Mouse (Mus musculus): ENCODE measurements around the gene Gprc5c. TPM values are rescaled to one million over a fixed set of nuclear protein-coding genes. Genes with fewer than 3 reads are reported as not detected.

Gprc5c gene
- 1 to 10 TPM; 2.4 to 4.4 TPM for total RNA-seq (2023)

GRCm38 (mm10) chr11:114850452-114851268 lies at the start of gene Gprc5c:
Gene Gprc5c (plus strand): TSS chr11:114851152.

GRCm38 (mm10) chr11:114889991-114890518 lies 39.1 kb downstream of the Gprc5c start, which contains the start of gene Cd300a:
Gene Cd300a (plus strand): TSS chr11:114890041.

Other genes with a start within 250 kb of the Gprc5c start
- gene Rpl38, start 182.6 kb upstream of the Gprc5c start, total RNA-seq (2023) = 100 to 1,000 TPM; 669 to 713 TPM
- gene Ttyh2, start 175.7 kb upstream of the Gprc5c start, total RNA-seq (2023) = 1 to 10 TPM in 1 of 2 experiments, under 1 TPM in 1; 0.81 to 1.1 TPM
- not detected for gene Dnaic2, start 123.7 kb upstream of the Gprc5c start, total RNA-seq (2023)
- under 1 TPM; 0.62 to 0.75 TPM for gene Kif19a, start 85.8 kb upstream of the Gprc5c start, total RNA-seq (2023)
- not detected for gene Btbd17, start 55.2 kb upstream of the Gprc5c start, total RNA-seq (2023)
- not detected for gene Gpr142, start 52.2 kb upstream of the Gprc5c start, total RNA-seq (2023)
- 10 to 100 TPM; 51.7 to 56.5 TPM for gene Cd300a, start 38.9 kb downstream of the Gprc5c start, total RNA-seq (2023)
- gene Cd300lb, start 83.2 kb downstream of the Gprc5c start, total RNA-seq (2023) = 100 to 1,000 TPM; 126 to 137 TPM
- gene Cd300c, start 118.0 kb downstream of the Gprc5c start, total RNA-seq (2023) = under 1 TPM in 1 of 2 experiments, not detected in 1; 0.64 TPM
- gene Cd300ld, start 138.8 kb downstream of the Gprc5c start, total RNA-seq (2023) = 10 to 100 TPM; 70.2 to 85.4 TPM
- 10 to 100 TPM; 66.6 to 67.8 TPM for gene Cd300c2, start 150.7 kb downstream of the Gprc5c start, total RNA-seq (2023)
- not detected for gene Cd300ld2, start 165.0 kb downstream of the Gprc5c start, total RNA-seq (2023)
- not detected for gene Cd300ld4, start 175.9 kb downstream of the Gprc5c start, total RNA-seq (2023)
- gene Cd300ld5, start 186.6 kb downstream of the Gprc5c start, total RNA-seq (2023) = 10 to 100 TPM in 1 of 2 experiments, 1 to 10 TPM in 1; 9.3 to 19.0 TPM
- 10 to 100 TPM in 1 of 2 experiments, 1 to 10 TPM in 1; 9.5 to 21.5 TPM for gene Cd300ld3, start 197.3 kb downstream of the Gprc5c start, total RNA-seq (2023)
- gene Cd300e, start 211.0 kb downstream of the Gprc5c start, total RNA-seq (2023) = 1 to 10 TPM in 1 of 2 experiments, under 1 TPM in 1; 0.90 to 1.7 TPM
- gene Rab37, start 240.3 kb downstream of the Gprc5c start, total RNA-seq (2023) = 10 to 100 TPM; 11.4 to 12.6 TPM

Measured in neutrophil, adult 83 days (primary cell).